Mouse (Mus musculus) liver, embryonic 14.5 days (tissue): ENCODE measurements at regions not wholly inside any gene's neighbourhood (a gene's known extent, or its start where the extent isn't known, plus 50 kb on each side); places are given as distances from the start of the nearest gene placed in this dataset.
"Not testable (repeated sequence)": the region's sequence is repeated elsewhere in the genome, so short reads cannot be mapped to it uniquely, and the experiment has no call there.

Source experiments
- CTCF ChIP-seq: IDR thresholded peaks from 2 replicates; pipeline ENCODE4 v1.5.1; 2016; ENCODE audit warnings: antibody characterized with exemption, low read depth, control low read depth
- EP300 ChIP-seq: IDR thresholded peaks from 2 replicates; pipeline ENCODE4 v1.6.1; 2016; ENCODE audit warnings: antibody characterized with exemption, low read depth

- not testable (repeated sequence) for TF ChIP-seq CTCF, EP300
Observed at GRCm38 (mm10) chr3:22294081-22294480, 217.6 kb downstream of the Tbl1xr1 start.
